Mouse (Mus musculus): ENCODE measurements around the gene Fam129c. TPM values are rescaled to one million over a fixed set of nuclear protein-coding genes. Genes with fewer than 3 reads are reported as not detected.

The Fam129c gene
- polyA plus RNA-seq, 1 experiment from 2014 or later: 4.0 TPM

DNA sequence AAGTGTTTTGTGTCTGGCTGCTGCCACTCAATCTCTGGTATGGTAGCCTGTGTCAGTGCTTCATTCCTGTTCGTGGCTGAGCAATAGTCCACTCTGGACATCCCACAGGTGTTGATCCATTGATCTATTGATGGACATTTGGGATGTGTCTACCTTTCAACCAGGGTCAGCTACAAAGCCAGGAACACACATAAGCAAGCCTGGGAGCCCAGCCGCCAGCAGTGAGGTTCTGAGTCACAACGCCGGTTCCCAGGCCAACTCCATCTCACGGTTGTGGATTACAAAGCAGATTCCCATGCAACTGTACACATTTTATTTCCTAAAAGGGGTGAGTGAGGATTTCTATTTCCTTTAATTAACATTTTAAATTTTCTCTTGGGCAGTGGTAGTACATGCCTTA is 36.7 kb upstream of the Fam129c start:
- H3K4me3 ChIP-seq (replicated peaks; ENCODE audit: low read length): no peak overlapping the region
- ATAC-seq (ENCODE audit: insufficient read depth, low FRiP score): no peak
- H3K4me2 ChIP-seq (ENCODE audit: low read depth, low read length): no peak overlapping the region
- H3K9me3 ChIP-seq (replicated peaks; ENCODE audit: control insufficient read depth, low read length): no peaks in the 10 kb centered on the region
- no peak overlapping the region for H3K9ac ChIP-seq (ENCODE audit: low read length)
- WGBS: 81% methylated on average over 5 of the region's 5 CpGs
- peaks cover 20% of the 10 kb centered on the region for H3K4me1 ChIP-seq (ENCODE audit: control insufficient read depth, insufficient read depth, low read length)
- H3K27ac ChIP-seq (ENCODE audit: low read length): no peak overlapping the region
- peaks cover 36% of the 10 kb centered on the region for H3K27me3 ChIP-seq (ENCODE audit: control insufficient read depth, insufficient read depth, low read length)
- H3K36me3 ChIP-seq (ENCODE audit: control insufficient read depth, insufficient read depth, low read length): no peaks in the 10 kb centered on the region

DNA sequence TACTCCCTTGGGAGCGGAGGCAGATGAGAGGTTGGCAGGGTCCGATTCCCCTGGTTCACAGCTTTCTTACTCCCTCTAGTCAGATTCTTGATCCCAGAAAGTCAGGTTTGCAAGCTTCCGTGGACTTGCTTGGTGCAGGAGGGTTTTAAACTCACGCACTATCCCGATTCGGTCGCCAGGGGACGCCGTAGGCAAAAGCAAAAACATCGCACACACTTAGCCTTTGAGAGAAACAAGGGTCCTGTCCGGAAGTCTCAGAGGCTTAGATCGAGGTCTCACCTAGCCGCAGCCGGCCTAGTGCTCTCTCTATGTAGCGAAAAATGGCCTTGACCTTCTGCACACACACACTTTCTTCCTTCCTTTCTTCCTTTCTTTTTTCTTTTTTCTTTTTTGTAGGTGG is 36.0 kb upstream of the Fam129c start:
- H3K4me3 ChIP-seq (replicated peaks; ENCODE audit: low read length): no peak overlapping the region
- H3K4me2 ChIP-seq (ENCODE audit: low read depth, low read length): no peak overlapping the region
- H3K9me3 ChIP-seq (replicated peaks; ENCODE audit: control insufficient read depth, low read length): no peaks in the 10 kb centered on the region
- 2% methylated on average over 15 of the region's 15 CpGs for WGBS
- no peak for ATAC-seq (ENCODE audit: insufficient read depth, low FRiP score)
- peaks cover 20% of the 10 kb centered on the region for H3K4me1 ChIP-seq (ENCODE audit: control insufficient read depth, insufficient read depth, low read length)
- H3K9ac ChIP-seq (ENCODE audit: low read length): no peak overlapping the region
- peaks cover 39% of the 10 kb centered on the region for H3K27me3 ChIP-seq (ENCODE audit: control insufficient read depth, insufficient read depth, low read length)
- no peaks in the 10 kb centered on the region for H3K36me3 ChIP-seq (ENCODE audit: control insufficient read depth, insufficient read depth, low read length)
- no peak overlapping the region for H3K27ac ChIP-seq (ENCODE audit: low read length)

DNA sequence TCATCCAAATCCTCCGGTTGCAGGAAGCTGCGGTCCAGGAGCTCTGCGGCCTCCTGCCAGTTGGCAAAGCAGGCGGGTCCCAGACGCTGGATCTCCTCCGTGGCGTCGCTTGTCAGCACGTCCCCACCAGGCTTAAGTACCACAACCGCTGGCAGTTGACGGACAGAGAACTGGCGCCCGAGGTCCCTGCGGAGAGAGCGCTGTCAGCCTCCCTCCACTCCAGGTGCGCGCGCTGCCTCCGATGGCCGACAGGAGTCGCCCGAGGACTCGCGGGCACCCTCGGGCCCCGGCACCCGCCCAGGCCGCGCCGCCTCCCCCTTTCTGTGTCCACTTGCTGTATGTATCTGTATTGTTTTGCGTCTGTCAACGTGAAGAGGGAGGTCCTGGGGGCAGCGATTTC is 34.7 kb upstream of the Fam129c start:
- Histone ChIP-seq H3K4me3 (replicated peaks; ENCODE audit: low read length) (peak overlapping the region; percentile 29), H3K9ac (ENCODE audit: low read length) (peak overlapping the region; percentile 57), H3K4me1 (ENCODE audit: control insufficient read depth, insufficient read depth, low read length) (peaks cover 20% of the 10 kb centered on the region), H3K27me3 (ENCODE audit: control insufficient read depth, insufficient read depth, low read length) (peaks cover 37% of the 10 kb centered on the region), H3K36me3 (ENCODE audit: control insufficient read depth, insufficient read depth, low read length) (no peaks in the 10 kb centered on the region), H3K4me2 (ENCODE audit: low read depth, low read length) (peak overlapping the region; percentile 52), H3K9me3 (replicated peaks; ENCODE audit: control insufficient read depth, low read length) (no peaks in the 10 kb centered on the region), H3K27ac (ENCODE audit: low read length) (no peak overlapping the region)
- WGBS: 1% methylated on average over 33 of the region's 33 CpGs
- ATAC-seq (ENCODE audit: insufficient read depth, low FRiP score): no peak; the same call in 1 of the 2 replicates

DNA sequence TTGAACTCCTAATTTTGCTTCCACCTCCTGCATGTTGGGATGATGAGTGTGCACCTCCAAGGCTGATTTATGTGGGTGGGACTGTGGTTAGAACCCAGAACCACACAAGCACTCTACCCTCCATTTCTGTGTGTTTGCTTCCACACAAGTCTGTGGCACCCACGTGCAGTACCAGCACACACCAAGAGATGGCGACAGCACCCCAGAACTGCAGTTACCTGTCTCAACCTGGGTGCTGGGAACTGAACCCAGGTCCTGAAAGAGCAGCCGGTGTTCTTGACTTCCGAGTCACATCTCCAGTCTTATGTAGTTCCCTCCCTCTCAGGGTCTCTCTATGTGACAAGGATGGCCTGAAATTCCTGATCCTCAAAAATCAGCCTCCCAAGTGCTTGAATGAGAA is 33.5 kb upstream of the Fam129c start:
- peaks cover 20% of the 10 kb centered on the region for H3K4me1 ChIP-seq (ENCODE audit: control insufficient read depth, insufficient read depth, low read length)
- 89% methylated on average over 4 of the region's 4 CpGs for WGBS

DNA sequence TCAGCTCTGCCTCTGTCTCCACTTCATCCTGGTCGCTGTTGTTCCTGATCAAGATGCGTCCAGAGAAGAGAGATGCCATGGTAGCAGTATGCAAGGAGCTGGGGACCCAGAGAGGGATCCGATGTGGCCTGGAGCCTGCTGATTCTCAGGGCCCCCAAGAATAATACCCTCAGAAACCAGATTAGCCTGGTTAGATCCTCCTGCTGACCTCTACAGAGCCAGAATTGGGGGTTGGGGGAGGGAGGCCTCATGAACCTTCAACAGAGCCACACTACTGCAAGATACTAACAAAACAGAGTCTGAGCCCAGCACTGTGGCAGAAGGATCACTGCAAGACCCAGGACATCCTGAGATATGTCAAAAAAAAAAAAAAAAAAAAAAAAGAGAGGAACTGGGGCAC is 30.9 kb upstream of the Fam129c start, which contains the start of gene Nxnl1:
Gene Nxnl1 (minus strand): TSS at position 101 of the 400 bp plus-strand sequence.
- no peak within 1 kb of the TSS for H3K9ac ChIP-seq (ENCODE audit: low read length)
- peaks cover 15% of the 10 kb centered on the region for H3K27me3 ChIP-seq (ENCODE audit: control insufficient read depth, insufficient read depth, low read length)
- no peak within 1 kb of the TSS for H3K4me3 ChIP-seq (replicated peaks; ENCODE audit: low read length)
- no peak within 1 kb of the TSS for H3K4me2 ChIP-seq (ENCODE audit: low read depth, low read length)
- 69% methylated on average over 3 of the region's 3 CpGs for WGBS
- ATAC-seq (ENCODE audit: insufficient read depth, low FRiP score): no peak
- H3K4me1 ChIP-seq (ENCODE audit: control insufficient read depth, insufficient read depth, low read length): peaks cover 26% of the 10 kb centered on the region
- no peaks in the 10 kb centered on the region for H3K36me3 ChIP-seq (ENCODE audit: control insufficient read depth, insufficient read depth, low read length)
- no peaks in the 10 kb centered on the region for H3K9me3 ChIP-seq (replicated peaks; ENCODE audit: control insufficient read depth, low read length)
- no peak within 1 kb of the TSS for H3K27ac ChIP-seq (ENCODE audit: low read length)

More for the DNA sequence above, 33.5 kb upstream of the Fam129c start:
- H3K9ac ChIP-seq (ENCODE audit: low read length): no peak overlapping the region
- H3K27ac ChIP-seq (ENCODE audit: low read length): no peak overlapping the region
- no peaks in the 10 kb centered on the region for H3K9me3 ChIP-seq (replicated peaks; ENCODE audit: control insufficient read depth, low read length)
- H3K4me2 ChIP-seq (ENCODE audit: low read depth, low read length): no peak overlapping the region
- ATAC-seq (ENCODE audit: insufficient read depth, low FRiP score): no peak
- H3K27me3 ChIP-seq (ENCODE audit: control insufficient read depth, insufficient read depth, low read length): peaks cover 25% of the 10 kb centered on the region
- H3K36me3 ChIP-seq (ENCODE audit: control insufficient read depth, insufficient read depth, low read length): no peaks in the 10 kb centered on the region
- H3K4me3 ChIP-seq (replicated peaks; ENCODE audit: low read length): no peak overlapping the region

DNA sequence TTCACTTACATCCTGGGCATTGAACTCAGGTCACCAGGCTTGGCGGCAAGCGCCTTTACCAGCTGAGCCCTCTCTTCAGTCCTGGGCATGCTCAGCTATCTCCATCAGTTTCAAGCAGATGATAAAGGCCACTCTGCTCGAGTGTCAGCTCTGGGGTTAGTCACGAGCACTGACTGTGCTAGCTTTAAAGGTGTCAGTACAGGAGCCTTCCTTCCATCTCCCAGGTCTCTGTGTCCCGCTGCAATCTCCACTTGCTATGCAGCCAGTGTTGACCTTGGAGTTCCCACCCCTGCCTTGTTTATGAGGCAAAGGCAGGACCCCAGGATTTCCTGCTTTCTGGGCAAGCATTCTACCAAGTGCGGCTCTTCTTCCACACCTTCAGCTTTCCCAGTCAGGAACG is 29.9 kb upstream of the Fam129c start:
- WGBS: 71% methylated on average over 7 of the region's 7 CpGs
- H3K27ac ChIP-seq (ENCODE audit: low read length): no peak overlapping the region
- H3K4me2 ChIP-seq (ENCODE audit: low read depth, low read length): no peak overlapping the region
- no peak overlapping the region for H3K9ac ChIP-seq (ENCODE audit: low read length)
- H3K4me1 ChIP-seq (ENCODE audit: control insufficient read depth, insufficient read depth, low read length): peaks cover 24% of the 10 kb centered on the region
- H3K27me3 ChIP-seq (ENCODE audit: control insufficient read depth, insufficient read depth, low read length): peaks cover 5% of the 10 kb centered on the region; the same call in 1 of the 2 replicates
- no peak for ATAC-seq (ENCODE audit: insufficient read depth, low FRiP score)
- no peaks in the 10 kb centered on the region for H3K36me3 ChIP-seq (ENCODE audit: control insufficient read depth, insufficient read depth, low read length)
- H3K9me3 ChIP-seq (replicated peaks; ENCODE audit: control insufficient read depth, low read length): no peaks in the 10 kb centered on the region
- no peak overlapping the region for H3K4me3 ChIP-seq (replicated peaks; ENCODE audit: low read length)

DNA sequence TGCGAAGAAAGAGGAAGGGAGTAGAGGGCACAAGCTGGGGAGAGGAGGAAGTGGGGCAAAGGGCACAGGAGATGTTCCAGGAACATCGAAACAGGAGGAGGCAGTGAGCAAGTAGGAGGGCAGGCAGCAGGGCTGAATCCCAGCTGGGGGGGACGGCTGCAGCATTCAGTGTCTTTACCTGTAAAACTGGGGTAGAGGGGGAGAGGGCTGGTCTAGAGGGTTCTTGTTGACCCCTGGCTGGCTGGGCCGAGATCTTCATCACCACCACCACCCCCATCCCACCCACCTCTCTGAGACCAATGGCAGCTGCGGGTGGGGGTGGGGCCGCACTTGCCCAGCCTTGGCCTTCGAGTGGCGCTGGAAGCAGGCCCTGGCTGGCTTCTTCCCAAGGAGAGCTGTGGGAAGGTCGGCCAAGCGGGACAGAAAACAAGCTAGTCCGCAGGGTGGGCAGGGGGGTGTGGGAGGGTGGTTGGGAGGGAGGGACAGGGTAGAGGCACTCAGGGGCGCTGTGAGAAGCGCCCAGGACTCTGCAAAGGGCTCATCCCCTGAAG is 29.0 kb upstream of the Fam129c start, which contains the start of gene Slc27a1:
Gene Slc27a1 (plus strand): TSS at position 496 of the 551 bp plus-strand sequence.
- no peak for ATAC-seq (ENCODE audit: insufficient read depth, low FRiP score)
- H3K4me3 ChIP-seq (replicated peaks; ENCODE audit: low read length): peak within 1 kb of the TSS; percentile 66
- H3K36me3 ChIP-seq (ENCODE audit: control insufficient read depth, insufficient read depth, low read length): no peaks in the 10 kb centered on the region
- peak within 1 kb of the TSS; percentile 92 for H3K27ac ChIP-seq (ENCODE audit: low read length)
- H3K9ac ChIP-seq (ENCODE audit: low read length): peak within 1 kb of the TSS; percentile 75
- 16% methylated on average over 13 of the region's 13 CpGs for WGBS
- H3K4me1 ChIP-seq (ENCODE audit: control insufficient read depth, insufficient read depth, low read length): peaks cover 17% of the 10 kb centered on the region
- H3K4me2 ChIP-seq (ENCODE audit: low read depth, low read length): peak within 1 kb of the TSS; percentile 85
- no peaks in the 10 kb centered on the region for H3K9me3 ChIP-seq (replicated peaks; ENCODE audit: control insufficient read depth, low read length)
- H3K27me3 ChIP-seq (ENCODE audit: control insufficient read depth, insufficient read depth, low read length): peaks cover 3% of the 10 kb centered on the region; the same call in 1 of the 2 replicates

DNA sequence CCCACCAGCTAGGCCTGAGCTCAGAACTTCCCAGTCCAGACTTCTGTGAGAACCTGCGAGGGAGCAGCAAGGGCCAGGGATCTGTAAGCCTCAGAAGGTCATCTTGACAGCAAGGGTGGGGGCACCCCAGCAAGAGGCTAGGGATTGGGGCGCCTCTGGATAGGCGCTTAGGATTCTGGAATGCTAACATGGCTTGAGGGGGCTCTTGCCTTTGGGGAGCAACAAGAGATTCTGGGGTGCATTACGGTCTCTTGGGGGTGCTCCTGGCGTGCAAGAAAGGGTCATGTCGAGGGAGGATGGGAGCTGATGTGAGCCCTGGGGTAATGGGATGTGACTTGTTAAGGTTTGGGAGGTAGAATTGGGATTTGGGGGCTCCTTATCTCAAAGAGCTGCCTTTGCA is 28.5 kb upstream of the Fam129c start:
- Histone ChIP-seq H3K4me1 (ENCODE audit: control insufficient read depth, insufficient read depth, low read length) (peaks cover 17% of the 10 kb centered on the region), H3K9me3 (replicated peaks; ENCODE audit: control insufficient read depth, low read length) (no peaks in the 10 kb centered on the region), H3K36me3 (ENCODE audit: control insufficient read depth, insufficient read depth, low read length) (no peaks in the 10 kb centered on the region), H3K27me3 (ENCODE audit: control insufficient read depth, insufficient read depth, low read length) (peaks cover 3% of the 10 kb centered on the region; the same call in 1 of the 2 replicates), H3K27ac (ENCODE audit: low read length) (peak overlapping the region; percentile 92), H3K9ac (ENCODE audit: low read length) (peak overlapping the region; percentile 75), H3K4me2 (ENCODE audit: low read depth, low read length) (peak overlapping the region; percentile 85), H3K4me3 (replicated peaks; ENCODE audit: low read length) (peak overlapping the region; percentile 66)
- 21% methylated on average over 6 of the region's 6 CpGs for WGBS
- no peak for ATAC-seq (ENCODE audit: insufficient read depth, low FRiP score)

DNA sequence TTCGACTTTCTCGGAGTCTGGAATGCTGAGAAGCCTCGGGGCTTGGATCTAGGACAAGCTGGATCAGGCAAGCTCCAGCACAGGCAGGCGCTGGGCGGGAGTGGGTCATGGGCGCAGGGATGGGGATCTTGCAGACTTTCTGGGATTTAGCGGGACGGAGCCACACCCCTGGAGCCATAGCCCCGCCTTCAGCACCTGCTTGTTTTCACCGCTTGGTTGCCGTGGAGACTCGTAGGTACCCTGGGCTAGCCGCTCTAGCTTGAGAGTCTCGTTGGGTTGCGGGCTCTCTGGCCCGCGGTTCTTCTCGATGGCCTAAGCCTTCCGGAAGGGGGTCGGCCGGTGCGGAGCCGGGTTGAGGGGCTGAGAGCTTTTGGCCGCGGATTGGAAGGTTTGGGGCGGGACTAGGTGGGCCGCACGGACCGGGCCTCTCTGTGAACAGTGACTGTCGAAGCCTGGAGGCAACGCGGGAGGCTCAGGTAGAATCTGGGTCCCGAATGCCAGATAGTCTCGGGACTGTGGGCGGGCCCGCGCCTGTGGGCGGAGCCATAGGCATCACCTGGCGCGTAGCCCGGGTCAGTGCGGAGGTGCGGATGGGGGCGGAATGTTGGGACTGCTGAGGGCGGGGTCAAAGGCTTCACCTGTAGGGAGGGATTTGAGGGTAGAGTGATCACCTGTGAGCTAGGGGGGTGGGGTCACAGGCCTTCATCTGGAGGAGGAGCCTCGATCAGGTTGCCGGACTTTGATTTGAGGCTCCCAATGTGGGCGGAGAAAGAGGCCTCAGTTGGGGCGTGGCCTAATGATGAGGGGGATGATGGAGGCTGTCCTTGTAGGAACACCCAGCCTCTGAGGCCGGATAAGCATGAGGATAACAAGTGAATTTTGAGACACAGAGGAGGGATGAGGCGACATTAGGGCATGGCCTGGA is 27.8 kb upstream of the Fam129c start:
- ATAC-seq (ENCODE audit: insufficient read depth, low FRiP score): peak; percentile 84
- Histone ChIP-seq H3K4me3 (replicated peaks; ENCODE audit: low read length) (peak overlapping the region; percentile 66), H3K4me2 (ENCODE audit: low read depth, low read length) (peak overlapping the region; percentile 85), H3K27me3 (ENCODE audit: control insufficient read depth, insufficient read depth, low read length) (peaks cover 3% of the 10 kb centered on the region; the same call in 1 of the 2 replicates), H3K9me3 (replicated peaks; ENCODE audit: control insufficient read depth, low read length) (no peaks in the 10 kb centered on the region), H3K27ac (ENCODE audit: low read length) (peak overlapping the region; percentile 93), H3K9ac (ENCODE audit: low read length) (peak overlapping the region; percentile 75), H3K36me3 (ENCODE audit: control insufficient read depth, insufficient read depth, low read length) (no peaks in the 10 kb centered on the region), H3K4me1 (ENCODE audit: control insufficient read depth, insufficient read depth, low read length) (peaks cover 17% of the 10 kb centered on the region)
- under 1% methylated on average over 51 of the region's 51 CpGs for WGBS
